Mouse (Mus musculus) kidney, adult 2 months (tissue): ENCODE results near the gene Kcna4. TPM values are rescaled to one million over a fixed set of nuclear protein-coding genes. Genes with fewer than 3 reads are reported as not detected.

ENCODE experiments used
- DNase-seq: peaks from one replicate; pipeline ENCODE4 v3.0.0; 2021
- H3K27ac ChIP-seq: fragments of 200-500 bp; 2 replicates; pipeline ENCODE4 v1.5.1; 2012; ENCODE audit warnings: low read depth, low read length, control low read depth, inconsistent platforms; ENCODE audit not compliant: insufficient read depth
- H3K27me3 ChIP-seq: fragments of 200-500 bp; replicated peaks from 2 replicates; pipeline ENCODE4 v1.6.1; 2012; ENCODE audit warnings: mild to moderate bottlenecking, moderate library complexity, low read length, inconsistent platforms; ENCODE audit not compliant: control insufficient read depth, insufficient read depth
- H3K36me3 ChIP-seq: fragments of 200-500 bp; 2 replicates; pipeline ENCODE4 v1.6.1; 2012; ENCODE audit warnings: mild to moderate bottlenecking, moderate library complexity, low read length, inconsistent platforms; ENCODE audit not compliant: control insufficient read depth, insufficient read depth
- H3K4me1 ChIP-seq: fragments of 200-500 bp; 2 replicates; pipeline ENCODE4 v1.6.1; 2011; ENCODE audit warnings: low read length; ENCODE audit not compliant: control insufficient read depth, insufficient read depth
- H3K4me3 ChIP-seq: fragments of 200-500 bp; 2 replicates; pipeline ENCODE4 v1.5.1; 2011; ENCODE audit warnings: mild to moderate bottlenecking, low read depth, low read length, control low read depth; ENCODE audit not compliant: insufficient read depth
- CTCF ChIP-seq: fragments of 200-500 bp; conservative IDR thresholded peaks from 2 replicates; pipeline ENCODE4 v1.5.1; 2011; ENCODE audit warnings: low read depth, mild to moderate bottlenecking, control low read depth, low read length, moderate library complexity, mixed read lengths; ENCODE audit not compliant: insufficient read depth, insufficient read length
- POLR2A ChIP-seq: fragments of 200-500 bp; IDR thresholded peaks from one replicate; pipeline ENCODE4 v1.6.1; 2011; ENCODE audit warnings: low read depth, low read length, control low read depth
- WGBS: fragments of 180-500 bp; shearing (Covaris S2); methylation state at CpG from one replicate; pipeline ENCODE4 v1.1.7; 2018; 5-methylcytosine and 5-hydroxymethylcytosine counted together
- polyA plus RNA-seq: library from polyadenylated mRNA; depleted of rRNA; stranded (reverse); fragments of >200 nt; gene quantifications from 2 replicates; pipeline ENCODE4 v1.2.3, GENCODE M21; 2012

The Kcna4 gene
- polyA plus RNA-seq, 1 experiment: not detected

DNA sequence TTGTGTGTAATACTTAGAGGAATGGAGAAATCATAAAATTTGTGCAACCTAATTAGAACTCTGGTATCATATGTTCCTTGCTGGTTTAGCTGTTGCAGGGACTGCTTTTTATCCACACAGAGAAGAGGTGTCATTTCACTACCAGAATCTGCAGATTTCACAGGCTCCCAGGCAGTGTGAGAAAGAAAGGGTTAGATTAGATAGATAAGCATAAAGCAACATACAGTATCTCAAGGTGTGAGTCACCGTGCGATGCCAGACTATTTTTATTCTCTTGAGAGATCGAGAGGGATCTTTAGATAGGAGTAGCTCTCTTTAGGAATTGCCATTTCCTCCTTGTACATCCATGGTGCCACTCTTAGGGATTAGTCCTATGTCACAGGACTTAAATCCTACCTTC lies 14.3 kb downstream of the Kcna4 start:
- H3K27me3 ChIP-seq: no peaks in the 10 kb centered on the region
- no peak for DNase-seq
- 76% methylated on average over 3 of the region's 3 CpGs for WGBS
- no peaks in the 10 kb centered on the region for H3K4me1 ChIP-seq
- TF ChIP-seq CTCF: no peak
- TF ChIP-seq POLR2A: no peak
- H3K4me3 ChIP-seq: no peak overlapping the region
- H3K36me3 ChIP-seq: no peaks in the 10 kb centered on the region
- no peak overlapping the region for H3K27ac ChIP-seq

DNA sequence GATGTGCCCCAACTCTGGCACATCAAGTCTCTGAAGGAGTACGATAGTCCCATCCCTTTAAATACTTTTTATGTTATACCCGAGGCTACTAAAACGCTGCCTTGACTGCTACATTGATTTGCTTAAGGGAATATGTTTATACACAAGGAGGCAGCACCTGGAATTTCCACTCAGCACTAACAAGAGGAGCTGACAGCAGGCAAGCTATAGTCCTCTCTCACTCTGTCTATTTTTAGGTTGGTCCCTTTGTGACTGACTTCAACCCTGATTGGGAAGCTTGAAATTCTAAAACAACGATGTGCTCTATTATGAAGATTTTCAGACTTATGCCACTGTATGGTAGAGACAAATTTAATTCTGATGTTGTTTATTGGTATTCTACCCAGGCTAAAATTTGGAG lies 15.6 kb downstream of the Kcna4 start:
- WGBS: 77% methylated on average over 4 of the region's 4 CpGs
- no peak overlapping the region for H3K27ac ChIP-seq
- TF ChIP-seq CTCF (no peak), POLR2A (no peak)
- H3K36me3 ChIP-seq: no peaks in the 10 kb centered on the region
- H3K4me3 ChIP-seq: no peak overlapping the region
- H3K27me3 ChIP-seq: no peaks in the 10 kb centered on the region
- no peaks in the 10 kb centered on the region for H3K4me1 ChIP-seq
- no peak for DNase-seq

DNA sequence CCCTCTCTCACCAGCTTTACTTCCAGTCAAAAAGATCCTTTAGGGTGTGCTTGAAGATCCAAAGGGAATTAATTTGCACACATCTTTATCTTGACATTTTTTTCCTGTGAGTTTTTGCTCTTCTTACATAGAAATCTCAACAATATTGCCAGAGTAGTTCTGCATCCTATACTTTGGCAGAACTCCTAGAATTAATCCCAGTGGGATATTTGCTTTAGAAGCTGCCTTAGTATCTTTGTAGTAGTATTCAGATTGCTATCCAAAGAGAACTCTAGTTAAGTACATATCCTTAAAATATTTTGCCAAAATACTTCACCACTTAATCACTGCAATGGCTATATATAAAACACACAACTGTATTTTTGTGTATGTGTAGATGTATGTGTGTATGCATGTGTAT lies 28.2 kb downstream of the Kcna4 start:
- Histone ChIP-seq H3K27ac (no peak overlapping the region), H3K4me1 (no peaks in the 10 kb centered on the region), H3K36me3 (no peaks in the 10 kb centered on the region), H3K27me3 (no peaks in the 10 kb centered on the region), H3K4me3 (no peak overlapping the region)
- DNase-seq: no peak
- TF ChIP-seq CTCF (no peak), POLR2A (no peak)

DNA sequence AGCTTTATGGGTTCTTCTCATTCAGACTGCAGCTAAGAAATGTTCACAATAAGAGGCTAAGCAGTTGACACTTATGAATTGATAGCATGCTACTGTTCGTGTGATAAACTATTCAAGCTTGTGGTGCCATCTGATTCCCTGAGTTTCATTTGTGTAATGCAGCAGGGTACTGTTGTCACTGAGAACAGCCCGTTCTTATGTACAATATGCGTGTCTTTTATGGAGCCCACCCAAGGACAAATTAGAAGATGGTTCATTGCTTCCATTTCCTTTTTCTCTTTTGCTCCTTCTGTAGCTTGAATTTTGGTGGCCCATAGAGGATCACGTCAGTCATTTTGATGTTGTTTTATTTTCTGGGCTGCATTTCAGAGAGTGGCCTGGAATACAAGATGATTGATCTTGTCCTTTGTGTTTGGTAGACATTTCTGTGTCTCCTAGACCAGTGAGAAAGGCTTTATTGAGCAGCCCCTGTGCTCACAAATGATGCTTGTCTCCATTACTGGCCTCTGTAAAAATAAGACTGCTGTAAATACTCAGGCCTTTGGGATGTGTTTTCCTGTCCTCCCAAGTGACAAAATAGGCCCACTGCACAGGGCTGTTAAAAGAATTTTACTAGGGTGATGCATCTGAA lies 31.3 kb downstream of the Kcna4 start:
- DNase-seq: no peak
- 70% methylated on average over 4 of the region's 4 CpGs for WGBS
- no peaks in the 10 kb centered on the region for H3K36me3 ChIP-seq
- TF ChIP-seq POLR2A: no peak
- TF ChIP-seq CTCF: no peak
- no peak overlapping the region for H3K27ac ChIP-seq
- no peaks in the 10 kb centered on the region for H3K4me1 ChIP-seq
- H3K27me3 ChIP-seq: no peaks in the 10 kb centered on the region
- no peak overlapping the region for H3K4me3 ChIP-seq

DNA sequence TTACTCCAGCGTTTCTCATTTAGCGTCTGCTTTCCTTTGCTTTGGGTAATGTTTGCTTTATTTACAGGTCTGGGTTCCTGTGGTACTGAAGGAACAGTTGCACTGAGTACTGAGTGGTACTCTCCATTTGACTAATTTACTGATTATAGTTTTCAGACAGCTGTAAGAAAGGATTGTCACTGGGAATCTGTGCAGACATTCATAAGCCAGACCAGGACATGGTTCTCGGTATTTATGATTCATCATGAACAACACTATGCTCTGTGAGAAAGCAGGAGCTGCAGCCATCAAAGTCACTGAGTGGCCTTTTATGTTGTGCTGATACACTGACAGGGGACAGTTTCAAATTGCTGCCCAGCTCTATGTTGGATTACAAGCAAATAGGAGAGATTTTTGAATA lies 33.7 kb downstream of the Kcna4 start:
- no peak for TF ChIP-seq POLR2A
- TF ChIP-seq CTCF: no peak

GRCm38 (mm10) chr2:107327276-107327675 lies 36.8 kb downstream of the Kcna4 start:
- Histone ChIP-seq H3K27ac (no peak overlapping the region), H3K4me1 (no peaks in the 10 kb centered on the region), H3K27me3 (no peaks in the 10 kb centered on the region), H3K36me3 (no peaks in the 10 kb centered on the region), H3K4me3 (no peak overlapping the region)
- DNase-seq: no peak
- 75% methylated on average over 3 of the region's 3 CpGs for whole genome bisulfite sequencing
- TF ChIP-seq POLR2A (no peak), CTCF (no peak)

More for the DNA sequence above, 33.7 kb downstream of the Kcna4 start:
- no peak overlapping the region for H3K4me3 ChIP-seq
- no peaks in the 10 kb centered on the region for H3K4me1 ChIP-seq
- 80% methylated on average over 3 of the region's 3 CpGs for WGBS
- no peak overlapping the region for H3K27ac ChIP-seq
- H3K27me3 ChIP-seq: no peaks in the 10 kb centered on the region
- DNase-seq: no peak
- no peaks in the 10 kb centered on the region for H3K36me3 ChIP-seq

- TF ChIP-seq CTCF (no peak), POLR2A (no peak)
- no peak overlapping the region for H3K4me3 ChIP-seq
- 75% methylated on average over 3 of the region's 3 CpGs for WGBS
- DNase-seq: no peak
- no peaks in the 10 kb centered on the region; the same call in 1 of the 2 replicates for H3K27me3 ChIP-seq
- no peak overlapping the region for H3K27ac ChIP-seq
- no peaks in the 10 kb centered on the region for H3K4me1 ChIP-seq
- H3K36me3 ChIP-seq: no peaks in the 10 kb centered on the region
Observed at GRCm38 (mm10) chr2:107341291-107341690, 50.9 kb downstream of the Kcna4 start.

DNA sequence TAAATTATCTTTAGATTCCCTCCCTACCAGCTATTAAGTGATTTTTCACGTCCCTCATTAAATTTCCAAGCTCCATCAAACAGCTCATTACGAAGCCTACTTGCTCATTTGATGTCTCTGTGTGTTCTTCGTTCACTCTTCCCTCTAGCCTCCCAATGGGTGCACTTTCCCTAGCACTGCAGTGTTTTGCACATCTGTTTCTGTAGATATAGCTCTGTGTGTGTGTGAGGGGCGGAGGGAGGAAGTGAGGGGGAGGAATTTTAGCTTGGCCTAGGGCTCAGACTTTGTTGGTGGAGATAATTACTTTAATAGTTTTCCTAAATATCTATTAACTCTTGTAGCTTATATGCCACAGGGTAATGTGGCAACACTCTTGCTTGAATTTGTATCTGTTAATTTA lies 54.4 kb downstream of the Kcna4 start:
- Histone ChIP-seq H3K36me3 (no peaks in the 10 kb centered on the region), H3K4me1 (no peaks in the 10 kb centered on the region), H3K27me3 (no peaks in the 10 kb centered on the region; the same call in 1 of the 2 replicates), H3K27ac (no peak overlapping the region), H3K4me3 (no peak overlapping the region)
- 54% methylated on average over 4 of the region's 4 CpGs for WGBS
- DNase-seq: no peak
- TF ChIP-seq POLR2A (no peak), CTCF (no peak)
